In the genomic region with DNA sequence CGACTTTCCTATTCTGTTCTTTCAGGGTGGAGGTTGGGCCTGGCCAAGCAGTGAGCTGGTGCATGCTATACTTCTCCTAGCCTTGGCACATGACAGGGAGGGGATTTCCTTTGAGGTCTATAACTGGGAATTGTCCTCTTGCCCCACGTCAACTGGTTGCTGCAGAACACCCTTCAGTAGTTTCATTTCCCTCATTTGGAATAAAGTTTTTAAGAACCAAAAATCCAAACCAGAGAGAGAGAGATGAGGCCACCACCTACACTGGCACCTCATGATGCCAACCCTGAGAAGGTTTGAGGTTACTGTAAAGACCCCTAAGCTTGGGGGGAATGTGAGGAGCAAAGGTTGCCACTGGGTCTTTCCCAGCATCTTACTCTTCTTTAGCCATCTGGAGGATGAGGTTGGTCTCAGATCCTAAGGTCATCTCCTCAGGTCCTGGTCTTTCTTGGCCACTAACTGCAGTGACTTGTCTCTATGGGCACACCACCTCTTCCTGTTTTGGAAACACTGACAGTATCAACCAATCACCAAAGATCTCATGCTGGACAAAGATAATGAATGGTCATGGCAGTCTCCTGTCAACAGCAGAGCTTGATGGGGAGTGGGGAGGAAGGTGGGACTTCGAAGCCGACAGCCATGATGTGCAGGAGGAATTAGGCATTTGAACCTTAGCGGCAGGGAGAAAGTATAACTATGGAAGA, we compare ENCODE assay signal across 26 mouse cellular contexts. TPM values are rescaled to one million over a fixed set of nuclear protein-coding genes. Genes with fewer than 3 reads are reported as not detected.
DNase-seq lines count a peak whose midpoint lies in the region; ATAC-seq and TF ChIP-seq lines count a peak whose summit lies in the region.
"Had no signal": no experiment of that assay in that cellular context is flagged by ENCODE, and none has a peak within 500 bp of the region (broad histone marks: within the 10 kb centered on the region; RNA-seq: fewer than 3 reads in every experiment).

No protein-coding gene starts in this region.

- no peaks in the 10 kb centered on the region for H3K4me1 ChIP-seq in heart, adult 2 months (ENCODE audit: control insufficient read depth, insufficient read depth, low read length)
- peaks cover 22% of the 10 kb centered on the region; the same call in 1 of the 2 replicates for H3K4me1 ChIP-seq in spleen, adult 2 months (ENCODE audit: control insufficient read depth, insufficient read depth, insufficient read length)
- H3K4me1 ChIP-seq: forebrain, embryonic 15.5 days; heart, embryonic 13.5 days; limb, embryonic 13.5 days; neural tube, embryonic 12.5 days had no signal

- H3K9ac ChIP-seq in heart, adult 2 months (ENCODE audit: low read depth, low read length): no peak overlapping the region
- H3K9ac ChIP-seq: forebrain, embryonic 15.5 days; heart, embryonic 13.5 days; limb, embryonic 13.5 days; neural tube, embryonic 12.5 days had no signal

- no peak for TF ChIP-seq EP300 in heart, adult 2 months (IDR thresholded peaks at IDR 0.05; ENCODE audit: insufficient read depth, low read depth, low read length)

- H3K27me3 ChIP-seq in heart, adult 2 months (ENCODE audit: control insufficient read depth, insufficient read depth, low read length): no peaks in the 10 kb centered on the region; the same call in 1 of the 2 replicates
- H3K27me3 ChIP-seq in spleen, adult 2 months (ENCODE audit: control insufficient read depth, insufficient read depth, low read length): no peaks in the 10 kb centered on the region
- H3K27me3 ChIP-seq in splenic B cell, adult 2 months (ENCODE audit: control insufficient read depth, insufficient read depth, low read length, poor library complexity, severe bottlenecking): no peaks in the 10 kb centered on the region
- H3K27me3 ChIP-seq: forebrain, embryonic 15.5 days; limb, embryonic 13.5 days; megakaryocyte, embryonic 14.5 days; neural tube, embryonic 12.5 days had no signal

- TF ChIP-seq POLR2A in heart, adult 2 months (IDR thresholded peaks at IDR 0.05; ENCODE audit: insufficient read depth, low read depth, low read length): no peak
- no peak for TF ChIP-seq POLR2A in spleen, adult 2 months (IDR thresholded peaks at IDR 0.05; ENCODE audit: low read depth, low read length)

- no peaks in the 10 kb centered on the region for H3K79me2 ChIP-seq in heart, adult 2 months (replicated peaks; ENCODE audit: control insufficient read depth, insufficient read depth, low read length)

- ATAC-seq in hematopoietic stem cell, adult 5-6 weeks (replicated peaks in 1 of 2; ENCODE audit: insufficient read depth in 1 of 2, low FRiP score in 2 of 2, low TSS enrichment in 1 of 2, low read depth in 1 of 2, poor library complexity in 2 of 2, severe bottlenecking in 2 of 2): peak; percentile 2 to 42; a peak in 2 of 4 replicates
- ATAC-seq: forebrain, embryonic 15.5 days; inflammation-experienced regulatory T-cells, adult 6 months had no signal

- H3K36me3 ChIP-seq in heart, adult 2 months (ENCODE audit: control insufficient read depth, insufficient read depth, low read length): no peaks in the 10 kb centered on the region
- no peaks in the 10 kb centered on the region for H3K36me3 ChIP-seq in spleen, adult 2 months (ENCODE audit: control insufficient read depth, insufficient read depth, low read length)
- H3K36me3 ChIP-seq in splenic B cell, adult 2 months (ENCODE audit: control insufficient read depth, insufficient read depth, low read length, poor library complexity, severe bottlenecking): no peaks in the 10 kb centered on the region
- H3K36me3 ChIP-seq: forebrain, embryonic 15.5 days; heart, embryonic 13.5 days; limb, embryonic 13.5 days; neural tube, embryonic 12.5 days had no signal

- H3K27ac ChIP-seq in heart, adult 2 months: no peak overlapping the region
- peak overlapping the region; percentile 71 for H3K27ac ChIP-seq in spleen, adult 2 months (ENCODE audit: insufficient read depth, low read length)
- H3K27ac ChIP-seq: forebrain, embryonic 15.5 days; heart, embryonic 13.5 days; limb, embryonic 13.5 days; neural tube, embryonic 12.5 days had no signal

- intact Hi-C loops in heart, adult 2 months (cut with DNase I): no loop called here
- intact Hi-C loops in heart, postnatal 14 days (cut with DNase I): no loop called here

- WGBS in heart, adult 2 months: 73% methylated on average over 5 of the region's 5 CpGs
- 65% methylated on average over 5 of the region's 5 CpGs for WGBS in spleen, adult 2 months

- H3K4me3 ChIP-seq in heart, adult 2 months: no peak overlapping the region
- H3K4me3 ChIP-seq in spleen, adult 2 months (ENCODE audit: extremely low read depth, insufficient read depth, insufficient read length): no peak overlapping the region
- H3K4me3 ChIP-seq: erythroblast, embryonic 14.5 days; forebrain, embryonic 15.5 days; heart, embryonic 13.5 days; limb, embryonic 13.5 days; megakaryocyte, embryonic 14.5 days; neural tube, embryonic 12.5 days had no signal

- no peak for TF ChIP-seq CTCF in heart, adult 2 months (IDR thresholded peaks at IDR 0.05)
- TF ChIP-seq CTCF in spleen, adult 2 months (IDR thresholded peaks at IDR 0.05; ENCODE audit: extremely low read depth, insufficient read depth, insufficient read length, insufficient replicate concordance): no peak

- peak; percentile 23 to 55 for DNase-seq in heart, adult 2 months
- DNase-seq in heart, postnatal 14 days: no peak
- peak in 1 of 2 experiments; percentile 48 for DNase-seq in spleen, adult 2 months (ENCODE audit: low read depth in 1 of 2, low spot score in 2 of 2)
- DNase-seq in spleen, postnatal 4 days (ENCODE audit: low spot score in 2 of 2): no peak
- DNase-seq in splenic B cell, adult 2 months (ENCODE audit: low read depth, low spot score): peak; percentile 81
- no peak for DNase-seq in cerebellum, postnatal 25 days
- no peak for DNase-seq in gastrocnemius, adult 8-10 months (ENCODE audit: low spot score in 2 of 2)
- DNase-seq: cerebellum, adult 11 months; gastrocnemius, postnatal 10 days; kidney, adult 9 months; kidney, postnatal 36 days; lung, adult 18-20 months had no signal

RNA-seq across cellular contexts. Expression of a gene that starts 5.8 kb away (rescaled TPM):
- total RNA-seq in heart, adult 2 months (2021): 1 to 10 TPM; 3.9 to 4.7 TPM
- polyA plus RNA-seq in heart, adult 2 months (2012; rRNA removed): 9.1 and 9.5 TPM in 2 replicates
- total RNA-seq in heart, postnatal 14 days (2021): 1 to 10 TPM; 5.8 to 7.3 TPM
- 105 and 133 TPM in 2 replicates for polyA plus RNA-seq in spleen, adult 2 months (2012; rRNA removed)
- 78.9 and 112 TPM in 2 replicates for total RNA-seq in hematopoietic stem cell, adult 5-6 weeks (2017)
- total RNA-seq in gastrocnemius, adult 8-10 months (2022): 1 to 10 TPM in 2 of 4 experiments, under 1 TPM in 2; 0.56 to 1.7 (median 1.2) TPM

RNA-seq across cellular contexts. Expression of a gene that starts 8.4 kb away (rescaled TPM):
- not detected for total RNA-seq in heart, adult 2 months (2021)
- not detected in 2 replicates for polyA plus RNA-seq in heart, adult 2 months (2012; rRNA removed)
- not detected for total RNA-seq in heart, postnatal 14 days (2021)
- polyA plus RNA-seq in spleen, adult 2 months (2012; rRNA removed): 0.85 and 1.5 TPM in 2 replicates
- 54.4 and 58.5 TPM in 2 replicates for total RNA-seq in hematopoietic stem cell, adult 5-6 weeks (2017)
- total RNA-seq in gastrocnemius, adult 8-10 months (2022): not detected
- total RNA-seq: adrenal gland, postnatal 4 days; layer of hippocampus, postnatal 14 days; left cerebral cortex, postnatal 10 days; midbrain, postnatal 0 days had no signal
- polyA plus RNA-seq: embryonic facial prominence, embryonic 11.5 days; erythroblast, embryonic 14.5 days; forebrain, embryonic 15.5 days; heart, embryonic 13.5 days; hindbrain, embryonic 11.5 days; limb, embryonic 13.5 days; midbrain, postnatal 0 days; neural tube, embryonic 12.5 days had no signal

Comparison
In these comparisons a context has a peak if more than half of its experiments do, and no peak if none do; other contexts are left out.
1. DNase-seq: peak in heart, adult 2 months (2 of 2) and splenic B cell, adult 2 months (single experiment); none in heart, postnatal 14 days (0 of 2), spleen, postnatal 4 days (0 of 2), cerebellum, postnatal 25 days (0 of 2) and gastrocnemius, adult 8-10 months (0 of 2).
2. RNA of a gene that starts 8.4 kb away (total RNA-seq): 54.4 to 58.5 TPM in hematopoietic stem cell, adult 5-6 weeks; not detected in heart, adult 2 months, not detected in heart, postnatal 14 days and not detected in gastrocnemius, adult 8-10 months; every median in the first group is over 10 times any median in the second.